Mouse (Mus musculus) kidney, postnatal 25 days (tissue): ENCODE measurements at regions not wholly inside any gene's neighbourhood (a gene's known extent, or its start where the extent isn't known, plus 50 kb on each side); places are given as distances from the start of the nearest gene placed in this dataset.
"Not testable (repeated sequence)": the region's sequence is repeated elsewhere in the genome, so short reads cannot be mapped to it uniquely, and the experiment has no call there.

Experiments
- DNase-seq, 2 experiments: peaks; one replicate each; pipeline ENCODE4 v3.0.0; 2021; ENCODE audit warnings: mixed read lengths in 2 of 2

GRCm38 (mm10) chr6:3319378-3319777, 80.0 kb downstream of the Samd9l start:
- DNase-seq: no peak

- peak; percentile 65 to 77 for DNase-seq
Measured at GRCm38 (mm10) chr6:3307598-3308220, 91.7 kb downstream of the Samd9l start.

- DNase-seq: not testable (repeated sequence)
Measured at GRCm38 (mm10) chr6:3304881-3305620, 94.3 kb downstream of the Samd9l start.

- DNase-seq: not testable (repeated sequence)
Measured at GRCm38 (mm10) chr6:3293316-3293715, 106.1 kb downstream of the Samd9l start.

- DNase-seq: not testable (repeated sequence)
Measured at GRCm38 (mm10) chr6:3291983-3292382, 107.4 kb downstream of the Samd9l start.

- not testable (repeated sequence) for DNase-seq
Measured at GRCm38 (mm10) chr6:3268726-3269125, 130.6 kb downstream of the Samd9l start.

GRCm38 (mm10) chr6:3265477-3265876, 133.9 kb downstream of the Samd9l start:
- not testable (repeated sequence) for DNase-seq
